Comparison of ENCODE assay signal across 7 mouse cellular contexts in genomic region chr13:97938596-97939297, GRCm38 (mm10).
DNase-seq lines count a peak whose midpoint lies in the region; ATAC-seq and TF ChIP-seq lines count a peak whose summit lies in the region.

No protein-coding gene starts in this region.

- no peak overlapping the region for H3K27ac ChIP-seq in intestine, embryonic 16.5 days (ENCODE audit: low read length)
- H3K27ac ChIP-seq in midbrain, embryonic 14.5 days (replicated peaks; ENCODE audit: low read depth, low read length) = no peak overlapping the region
- no peak overlapping the region for H3K27ac ChIP-seq in small intestine, adult 2 months (ENCODE audit: insufficient read depth, low read depth, low read length)

- no peaks in the 10 kb centered on the region for H3K4me1 ChIP-seq in intestine, embryonic 16.5 days (ENCODE audit: control insufficient read depth, insufficient read depth, low read length)
- peaks cover 8% of the 10 kb centered on the region; the same call in 1 of the 2 replicates for H3K4me1 ChIP-seq in midbrain, embryonic 14.5 days (ENCODE audit: control insufficient read depth, insufficient read depth, low read length)
- peaks cover 9% of the 10 kb centered on the region; the same call in 1 of the 2 replicates for H3K4me1 ChIP-seq in small intestine, adult 2 months (ENCODE audit: control insufficient read depth, insufficient read depth, insufficient read length, low read length)

- H3K27me3 ChIP-seq in intestine, embryonic 16.5 days (replicated peaks; ENCODE audit: control insufficient read depth, insufficient read depth, low read length) = no peaks in the 10 kb centered on the region
- H3K27me3 ChIP-seq in midbrain, embryonic 14.5 days (ENCODE audit: control insufficient read depth, insufficient read depth, low read length) = no peaks in the 10 kb centered on the region
- H3K27me3 ChIP-seq in small intestine, adult 2 months (ENCODE audit: control insufficient read depth, insufficient read depth, low read length) = no peaks in the 10 kb centered on the region

- no peak overlapping the region for H3K4me3 ChIP-seq in intestine, embryonic 16.5 days (ENCODE audit: low read length)
- H3K4me3 ChIP-seq in midbrain, embryonic 14.5 days (replicated peaks; ENCODE audit: low read depth, low read length) = no peak overlapping the region
- H3K4me3 ChIP-seq in small intestine, adult 2 months (ENCODE audit: low read depth, low read length) = no peak overlapping the region

- H3K4me2 ChIP-seq in intestine, embryonic 16.5 days (ENCODE audit: low read depth, low read length) = no peak overlapping the region
- no peak overlapping the region for H3K4me2 ChIP-seq in midbrain, embryonic 14.5 days (ENCODE audit: low read length)

- WGBS in intestine, embryonic 16.5 days = 33% methylated on average over 18 of the region's 18 CpGs
- 35% methylated on average over 18 of the region's 18 CpGs for WGBS in midbrain, embryonic 14.5 days
- 32% methylated on average over 18 of the region's 18 CpGs for WGBS in small intestine, adult 2 months

- no peak for TF ChIP-seq POLR2A in small intestine, adult 2 months (IDR thresholded peaks at IDR 0.05; ENCODE audit: low read depth, low read length)

- peak; percentile 79 for ATAC-seq in intestine, embryonic 16.5 days
- ATAC-seq in midbrain, embryonic 14.5 days (ENCODE audit: low FRiP score, low TSS enrichment) = no peak; the same call in 1 of the 2 replicates

- TF ChIP-seq CTCF in small intestine, adult 2 months (IDR thresholded peaks at IDR 0.05; ENCODE audit: extremely low read depth, insufficient read length, insufficient replicate concordance, low read depth, low read length) = peak; percentile 99

- peak; percentile 84 to 96 for DNase-seq in adrenal gland, adult (ENCODE audit: inconsistent age in 2 of 2, low spot score in 1 of 2)
- peak; percentile 94 to 96 for DNase-seq in cerebellum, postnatal 4 days (ENCODE audit: low spot score in 2 of 2)
- peak; percentile 77 to 80 for DNase-seq in gastrocnemius, adult 8-10 months (ENCODE audit: low spot score in 2 of 2)
- DNase-seq in left cerebral cortex, postnatal 14 days (ENCODE audit: low spot score in 2 of 2) = peak; percentile 86 to 95
- peak; percentile 96 for DNase-seq in midbrain, embryonic 14.5 days

- H3K36me3 ChIP-seq in intestine, embryonic 16.5 days (ENCODE audit: control insufficient read depth, insufficient read depth, low read length) = no peaks in the 10 kb centered on the region
- H3K36me3 ChIP-seq in midbrain, embryonic 14.5 days (ENCODE audit: control insufficient read depth, insufficient read depth, low read length) = no peaks in the 10 kb centered on the region
- no peaks in the 10 kb centered on the region; the same call in 1 of the 2 replicates for H3K36me3 ChIP-seq in small intestine, adult 2 months (ENCODE audit: control insufficient read depth, insufficient read depth, low read length)

- H3K9ac ChIP-seq in intestine, embryonic 16.5 days (ENCODE audit: low read depth, low read length) = no peak overlapping the region
- H3K9ac ChIP-seq in midbrain, embryonic 14.5 days (replicated peaks; ENCODE audit: low read length) = no peak overlapping the region

- H3K9me3 ChIP-seq in intestine, embryonic 16.5 days (ENCODE audit: control insufficient read depth, low read length) = no peaks in the 10 kb centered on the region
- H3K9me3 ChIP-seq in midbrain, embryonic 14.5 days (ENCODE audit: control insufficient read depth, low read length) = no peaks in the 10 kb centered on the region

- intact Hi-C loops in left cerebral cortex, postnatal 14 days (cut with DNase I) = loop anchor here (1.0 to 10.0 kb wide), 4 partner anchors 304 to 703 kb away; no protein-coding TSS in a partner anchor
